Mouse (Mus musculus): ENCODE results near the gene Gm32717.
"Not testable (repeated sequence)": the region's sequence is repeated elsewhere in the genome, so short reads cannot be mapped to it uniquely, and the experiment has no call there.

Gm32717 gene

GRCm38 (mm10) chr10:118240680-118241079 is at the start of gene Gm32717:
TSS of gene Gm32717 (minus strand) at chr10:118240780.
- DNase-seq (ENCODE audit: low spot score in 2 of 2): not testable (repeated sequence)

GRCm38 (mm10) chr10:118283016-118283415 is 42.4 kb upstream of the Gm32717 start:
- not testable (repeated sequence) for DNase-seq (ENCODE audit: low spot score in 2 of 2)

DNA sequence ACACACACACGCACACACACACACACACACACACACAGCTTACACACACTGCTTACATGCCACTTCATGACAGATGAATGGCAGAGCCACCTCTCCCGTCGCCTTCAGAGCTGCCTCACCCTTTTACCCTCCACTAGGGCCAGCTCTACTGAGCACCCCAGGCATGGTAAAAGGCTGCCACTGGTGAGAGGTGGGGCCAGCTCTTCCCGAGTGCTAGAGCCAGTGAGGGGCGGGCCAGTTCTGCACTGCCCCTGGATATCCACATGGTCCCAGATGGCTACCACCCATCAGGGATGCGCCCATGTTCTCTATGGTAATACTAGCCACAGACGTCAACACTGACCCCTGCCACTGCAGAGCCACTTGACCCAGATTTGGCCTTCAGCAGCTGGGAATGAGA is 42.0 kb upstream of the Gm32717 start:
- DNase-seq (ENCODE audit: low spot score in 2 of 2): not testable (repeated sequence)

- DNase-seq (ENCODE audit: low spot score in 2 of 2): not testable (repeated sequence)
These were observed 37.5 kb upstream of the Gm32717 start for GRCm38 (mm10) chr10:118278069-118278468.

DNA sequence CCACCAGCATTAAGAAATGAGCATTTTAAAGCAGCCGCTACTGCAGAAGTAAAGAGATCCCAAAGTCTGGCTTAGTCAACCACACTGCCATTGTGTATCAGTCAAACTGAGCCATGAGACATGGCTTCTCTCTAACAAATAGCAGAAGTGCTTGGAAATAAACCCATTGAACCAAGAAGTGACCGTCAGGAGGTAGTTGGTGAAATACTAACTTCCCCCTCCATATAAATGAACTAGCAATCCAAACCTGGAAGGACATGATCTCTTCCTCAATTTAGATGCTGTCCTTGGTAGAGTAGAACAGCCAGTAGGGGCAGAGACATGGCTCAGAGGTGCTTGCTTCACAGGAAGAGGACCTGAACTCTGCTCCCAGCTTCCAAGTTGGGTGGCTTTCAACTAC is 30.8 kb upstream of the Gm32717 start:
- not testable (repeated sequence) for DNase-seq (ENCODE audit: low spot score in 2 of 2)

DNA sequence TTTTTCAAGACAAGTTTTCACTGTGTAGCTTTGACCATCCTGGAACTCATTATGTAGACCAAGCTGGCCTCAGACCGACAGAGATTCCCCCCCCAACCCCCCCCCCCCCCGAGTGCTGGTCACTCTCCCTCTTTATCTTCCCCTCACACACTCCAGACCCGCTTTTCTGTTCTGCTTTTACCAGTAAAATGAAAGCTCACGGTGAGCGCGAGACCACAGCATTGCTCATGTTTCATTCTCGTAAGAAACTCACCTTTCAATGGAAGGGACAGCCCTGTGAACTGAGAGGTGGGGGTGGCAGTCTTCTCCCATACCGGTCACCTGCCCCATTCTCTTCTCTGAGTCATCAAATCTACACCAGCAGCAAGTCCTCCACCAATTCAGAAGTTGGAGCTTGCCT is 28.2 kb upstream of the Gm32717 start:
- not testable (repeated sequence) for DNase-seq (ENCODE audit: low spot score in 2 of 2)

GRCm38 (mm10) chr10:118258388-118258787 is 17.8 kb upstream of the Gm32717 start, which contains the start of gene Gm32802:
TSS of gene Gm32802 (plus strand) at chr10:118258688.
- DNase-seq (ENCODE audit: low spot score in 2 of 2): not testable (repeated sequence)

GRCm38 (mm10) chr10:118250852-118251295 is 10.3 kb upstream of the Gm32717 start:
- DNase-seq (ENCODE audit: low spot score in 2 of 2): no peak

DNA sequence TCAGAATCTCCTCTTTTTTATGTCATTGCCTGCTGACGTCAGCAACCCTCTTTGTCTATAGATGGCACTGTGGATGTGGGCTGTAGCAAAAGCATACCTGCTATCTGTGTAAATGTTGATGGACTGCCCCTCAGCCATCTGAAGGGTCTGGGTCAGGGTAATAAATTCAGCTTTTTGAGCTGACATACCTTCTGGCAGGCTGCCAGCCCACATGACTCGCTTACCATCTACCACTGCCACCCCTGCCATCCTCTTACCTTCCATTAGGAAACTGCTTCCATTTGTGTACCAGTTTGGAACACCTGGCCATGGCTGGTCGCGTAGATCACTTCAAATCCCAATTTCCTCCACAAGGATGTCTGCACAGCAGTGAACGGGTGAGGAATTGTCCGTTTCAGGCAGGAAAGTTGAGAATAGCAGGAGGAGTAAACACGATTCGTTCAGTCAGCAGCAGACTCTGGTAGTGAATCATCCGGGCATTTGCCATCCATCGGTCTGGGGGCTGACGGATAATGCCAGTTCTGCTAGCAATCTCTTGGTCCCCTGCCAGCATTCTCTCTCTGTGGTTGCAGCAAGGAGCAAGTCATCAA is 8.5 kb upstream of the Gm32717 start:
- not testable (repeated sequence) for DNase-seq (ENCODE audit: low spot score in 2 of 2)

GRCm38 (mm10) chr10:118232607-118233006 is 8.0 kb downstream of the Gm32717 start:
- DNase-seq (ENCODE audit: low spot score in 2 of 2): not testable (repeated sequence)

- not testable (repeated sequence) for DNase-seq (ENCODE audit: low spot score in 2 of 2)
These were observed 13.0 kb downstream of the Gm32717 start for GRCm38 (mm10) chr10:118227629-118228028.

DNA sequence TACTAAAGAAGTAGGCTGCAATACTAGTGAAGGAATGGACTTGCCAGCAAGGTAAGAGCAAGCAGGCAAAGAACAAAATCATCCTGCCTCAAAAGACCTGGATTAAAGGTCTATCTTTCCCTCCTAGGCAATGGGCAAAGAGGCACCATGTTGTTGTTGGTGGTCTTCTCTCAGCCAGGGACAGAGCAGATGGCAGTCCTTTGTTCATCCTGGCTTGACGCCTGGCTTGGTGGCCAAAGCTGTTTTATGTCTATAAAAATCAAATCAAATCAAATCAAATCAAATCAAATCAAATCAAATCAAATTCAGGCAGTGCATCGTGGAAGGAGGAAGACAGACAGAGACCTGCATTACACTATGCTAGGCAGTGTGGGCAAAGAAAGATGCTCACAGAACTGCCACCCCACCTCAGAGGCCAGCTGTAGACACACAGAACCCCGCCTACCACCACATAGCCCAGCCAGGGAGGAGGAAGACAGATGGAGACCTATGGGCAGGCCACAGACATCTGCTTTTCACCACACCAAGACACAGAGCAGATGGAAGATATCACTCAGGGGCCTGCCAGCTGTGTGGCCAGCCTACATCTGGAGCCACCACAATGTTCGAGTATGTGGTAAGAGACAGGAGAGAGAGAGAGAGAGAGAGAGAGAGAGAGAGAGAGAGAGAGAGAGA is 24.7 kb downstream of the Gm32717 start:
- DNase-seq (ENCODE audit: low spot score in 2 of 2): not testable (repeated sequence)

- no peak for DNase-seq (ENCODE audit: low spot score in 2 of 2)
These were observed 35.9 kb downstream of the Gm32717 start, which contains the start of gene Il22 for GRCm38 (mm10) chr10:118204642-118205041. TSS of gene Il22 (plus strand) at chr10:118204942.

DNA sequence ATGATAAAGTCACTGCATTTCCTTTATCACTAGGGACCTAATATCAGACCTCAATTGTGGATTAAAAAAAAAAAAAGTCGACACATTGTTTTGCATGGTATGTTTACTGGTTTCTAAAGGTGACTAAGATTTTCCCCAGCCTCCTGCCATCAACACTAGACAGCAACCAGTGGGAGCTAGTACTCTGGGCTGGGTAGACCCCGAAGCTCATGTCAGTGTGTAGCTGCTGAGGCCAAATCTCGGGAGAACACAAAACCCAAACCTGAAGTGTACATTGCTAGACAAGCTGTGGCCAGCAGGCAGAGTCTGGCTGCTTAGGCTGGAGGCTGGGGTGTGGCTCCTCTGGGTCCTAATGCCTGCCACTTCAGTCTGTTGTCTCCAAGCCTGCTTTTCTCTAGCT is 45.4 kb downstream of the Gm32717 start:
- not testable (repeated sequence) for DNase-seq (ENCODE audit: low spot score in 2 of 2)
